Mouse (Mus musculus) heart, adult 2 months (tissue): ENCODE results near the gene Pdzd2.

ENCODE experiments used
- CTCF ChIP-seq: fragments of 200-600 bp; IDR thresholded peaks from 2 replicates; pipeline ENCODE4 v1.8.1; 2022; ENCODE audit warnings: antibody characterized with exemption, mild to moderate bottlenecking, moderate library complexity
- EP300 ChIP-seq: fragments of 200-500 bp; IDR thresholded peaks from 2 replicates; pipeline ENCODE4 v1.6.1; 2011; ENCODE audit warnings: low read depth, low read length, control low read depth; ENCODE audit not compliant: insufficient read depth
- POLR2A ChIP-seq: fragments of 200-500 bp; IDR thresholded peaks from 2 replicates; pipeline ENCODE4 v1.6.1; 2011; ENCODE audit warnings: mild to moderate bottlenecking, low read depth, low read length, control low read depth; ENCODE audit not compliant: insufficient read depth

DNA sequence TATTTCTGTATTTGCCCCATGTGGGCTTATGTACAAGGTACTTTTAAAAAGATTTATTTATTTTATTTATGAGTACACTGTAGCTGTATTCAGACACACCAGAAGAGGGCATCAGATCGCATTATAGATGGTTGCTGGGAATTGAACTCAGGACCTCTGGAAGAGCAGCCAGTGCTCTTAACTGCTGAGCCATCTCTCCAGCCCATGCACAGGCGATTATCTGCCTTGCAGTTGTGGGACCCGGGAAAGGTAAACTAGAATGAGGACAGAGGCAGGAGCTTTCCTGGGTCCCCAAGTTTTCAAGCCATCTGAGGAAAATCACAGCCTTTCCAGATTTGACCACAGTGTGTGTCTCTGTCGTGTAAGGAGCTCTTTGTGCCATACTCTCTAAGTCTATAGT, 370.9 kb downstream of the Pdzd2 start:
- TF ChIP-seq CTCF (no peak), POLR2A (no peak), EP300 (no peak)
